8 mouse cellular contexts compared by ENCODE assay signal in the genomic region with DNA sequence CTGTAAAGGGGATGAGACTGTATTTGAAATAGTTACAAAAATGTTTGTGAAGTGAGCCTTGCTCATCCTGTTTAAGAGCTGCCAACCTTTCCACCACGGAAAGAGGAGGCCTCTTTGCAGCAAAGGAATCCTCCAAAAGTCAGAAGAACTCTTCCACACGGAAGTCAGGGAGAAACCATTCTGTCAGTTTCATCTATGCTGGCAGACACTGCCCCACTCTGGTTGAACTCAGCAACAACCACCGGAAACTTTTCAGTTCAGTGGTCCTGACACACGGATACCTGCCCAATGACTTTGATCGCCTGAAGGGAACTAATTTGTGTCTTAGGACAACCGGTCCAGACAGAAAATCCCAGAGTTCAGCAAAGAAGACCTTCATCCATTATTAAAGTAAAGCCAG.
DNase-seq lines count a peak whose midpoint lies in the region; ATAC-seq and TF ChIP-seq lines count a peak whose summit lies in the region.

No protein-coding gene starts in this region.

- H3K9ac ChIP-seq in intestine, embryonic 16.5 days (ENCODE audit: low read depth, low read length) = no peak overlapping the region

- TF ChIP-seq POLR2A in lung, adult 2 months (IDR thresholded peaks at IDR 0.05; ENCODE audit: borderline replicate concordance, extremely low read depth, low read depth, low read length) = no peak

- peak; percentile 28 for TF ChIP-seq CTCF in lung, adult 2 months (IDR thresholded peaks at IDR 0.05; ENCODE audit: insufficient read depth, low read length)

- H3K36me3 ChIP-seq in intestine, embryonic 16.5 days (ENCODE audit: control insufficient read depth, insufficient read depth, low read length) = no peaks in the 10 kb centered on the region

- H3K4me3 ChIP-seq in lung, adult 2 months (replicated peaks; ENCODE audit: extremely low read depth, low read depth, low read length) = no peak overlapping the region
- no peak overlapping the region for H3K4me3 ChIP-seq in intestine, embryonic 16.5 days (ENCODE audit: low read length)

- H3K27me3 ChIP-seq in intestine, embryonic 16.5 days (replicated peaks; ENCODE audit: control insufficient read depth, insufficient read depth, low read length) = 0 out of 2 replicates have a peak, but pooled peaks cover 2% of the 10 kb centered on the region

- no peaks in the 10 kb centered on the region for H3K9me3 ChIP-seq in intestine, embryonic 16.5 days (ENCODE audit: control insufficient read depth, low read length)

- H3K4me1 ChIP-seq in lung, adult 2 months (ENCODE audit: control insufficient read depth, insufficient read depth, low read length) = no peaks in the 10 kb centered on the region
- no peaks in the 10 kb centered on the region for H3K4me1 ChIP-seq in intestine, embryonic 16.5 days (ENCODE audit: control insufficient read depth, insufficient read depth, low read length)

- WGBS in lung, adult 2 months = 35% methylated on average over 6 of the region's 6 CpGs
- 22% methylated on average over 6 of the region's 6 CpGs for WGBS in intestine, embryonic 16.5 days

- ATAC-seq in intestine, embryonic 16.5 days = no peak

- DNase-seq in gastrocnemius, adult 18-20 months (ENCODE audit: low spot score) = peak; percentile 31
- DNase-seq in gastrocnemius, postnatal 25 days = no peak
- no peak for DNase-seq in lung, adult 2 months
- no peak for DNase-seq in lung, adult 18-20 months
- DNase-seq in embryo, embryonic 9.5 days (ENCODE audit: extremely low spot score) = peak; percentile 25
- peak; percentile 44 for DNase-seq in retina, embryonic 14.5 days (ENCODE audit: low spot score)
- DNase-seq in thymus, postnatal 36 days = no peak

- H3K4me2 ChIP-seq in intestine, embryonic 16.5 days (ENCODE audit: low read depth, low read length) = no peak overlapping the region

- no peak overlapping the region for H3K27ac ChIP-seq in intestine, embryonic 16.5 days (ENCODE audit: low read length)

Comparison
In these comparisons a context has a peak if more than half of its experiments do, and no peak if none do; other contexts are left out.
1. DNase-seq: peak in gastrocnemius, adult 18-20 months (single experiment), embryo, embryonic 9.5 days (single experiment) and retina, embryonic 14.5 days (single experiment); none in gastrocnemius, postnatal 25 days (single experiment), lung, adult 2 months (single experiment), lung, adult 18-20 months (0 of 2) and thymus, postnatal 36 days (0 of 2).